Mouse (Mus musculus) layer of hippocampus, postnatal 14 days (tissue): Measurements from ENCODE around the gene Sik2. TPM values are rescaled to one million over a fixed set of nuclear protein-coding genes. Genes with fewer than 3 reads are reported as not detected.
A peak's percentile ranks its signal among the peaks of the same experiment; 100 is the strongest.

Experiments used
- DNase-seq, 2 experiments: peaks; one replicate each; pipeline ENCODE4 v3.0.0; 2021 to 2022; ENCODE audit warnings: low spot score in 2 of 2, mixed read lengths in 1 of 2
- long read RNA-seq, 2 experiments: library from polyadenylated mRNA; stranded (forward); transcript quantifications; one replicate each; pipeline ENCODE4 v2.0.0; 2021
- total RNA-seq, 2 experiments: library from RNA; stranded (reverse); gene quantifications; 2 replicates each; pipeline ENCODE4 v1.2.3; 2021

Sik2 gene
- 10 to 100 TPM; 34.6 to 42.5 TPM for total RNA-seq
- long read RNA-seq, experiment 1, partial matches to known transcripts = 1 of 2 reads
- long read RNA-seq, experiment 1, other reads (novel, unspliced or antisense) = 1 of 2 reads
- long read RNA-seq, experiment 2, partial matches to known transcripts = 2 of 3 reads
- long read RNA-seq, experiment 2, other reads (novel, unspliced or antisense) = 1 of 3 reads

DNA sequence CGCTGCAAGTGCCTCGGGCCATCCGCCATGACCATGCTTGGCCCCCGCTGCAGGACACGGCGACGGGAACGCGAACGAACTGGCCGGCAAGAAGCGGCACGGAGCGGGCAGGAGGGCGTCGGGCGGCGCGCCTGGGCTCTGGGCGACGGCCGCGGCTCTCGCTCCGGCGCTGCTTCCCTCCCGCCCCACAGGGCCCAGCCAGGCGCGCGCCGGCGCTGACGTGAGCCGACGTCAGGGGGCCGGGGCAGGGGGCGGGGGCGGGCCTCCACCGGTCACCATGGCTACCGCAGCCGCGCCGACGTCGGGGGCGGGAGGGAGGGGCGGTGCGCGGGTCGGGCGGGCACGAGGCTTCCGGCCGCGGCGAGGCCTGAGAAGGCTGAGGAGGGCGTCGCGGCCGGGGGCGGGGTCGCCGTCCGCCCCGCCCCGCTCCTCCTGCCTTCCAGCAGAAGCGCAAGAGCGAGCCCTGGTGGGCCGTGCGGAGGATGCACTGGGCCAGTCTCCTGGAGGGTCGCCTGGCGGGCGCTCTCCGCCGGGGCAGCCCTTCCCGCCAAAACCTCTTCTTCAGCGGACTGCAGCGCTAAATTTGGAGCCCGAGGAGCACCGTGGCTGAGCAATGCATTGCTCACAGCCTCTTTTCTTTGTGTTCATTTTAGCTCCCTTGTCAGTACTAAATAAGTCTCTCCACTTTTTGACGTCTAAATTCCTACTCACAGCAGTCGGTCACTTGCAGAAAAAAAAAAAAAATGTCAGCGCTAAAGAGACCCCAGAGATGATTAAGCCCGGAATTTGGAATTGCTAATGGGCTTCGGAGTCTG is at the start of gene Sik2:
Sik2 (minus strand) TSS at position 233 of the 815 bp plus-strand sequence.
- peak; percentile 82 to 85 for DNase-seq

DNA sequence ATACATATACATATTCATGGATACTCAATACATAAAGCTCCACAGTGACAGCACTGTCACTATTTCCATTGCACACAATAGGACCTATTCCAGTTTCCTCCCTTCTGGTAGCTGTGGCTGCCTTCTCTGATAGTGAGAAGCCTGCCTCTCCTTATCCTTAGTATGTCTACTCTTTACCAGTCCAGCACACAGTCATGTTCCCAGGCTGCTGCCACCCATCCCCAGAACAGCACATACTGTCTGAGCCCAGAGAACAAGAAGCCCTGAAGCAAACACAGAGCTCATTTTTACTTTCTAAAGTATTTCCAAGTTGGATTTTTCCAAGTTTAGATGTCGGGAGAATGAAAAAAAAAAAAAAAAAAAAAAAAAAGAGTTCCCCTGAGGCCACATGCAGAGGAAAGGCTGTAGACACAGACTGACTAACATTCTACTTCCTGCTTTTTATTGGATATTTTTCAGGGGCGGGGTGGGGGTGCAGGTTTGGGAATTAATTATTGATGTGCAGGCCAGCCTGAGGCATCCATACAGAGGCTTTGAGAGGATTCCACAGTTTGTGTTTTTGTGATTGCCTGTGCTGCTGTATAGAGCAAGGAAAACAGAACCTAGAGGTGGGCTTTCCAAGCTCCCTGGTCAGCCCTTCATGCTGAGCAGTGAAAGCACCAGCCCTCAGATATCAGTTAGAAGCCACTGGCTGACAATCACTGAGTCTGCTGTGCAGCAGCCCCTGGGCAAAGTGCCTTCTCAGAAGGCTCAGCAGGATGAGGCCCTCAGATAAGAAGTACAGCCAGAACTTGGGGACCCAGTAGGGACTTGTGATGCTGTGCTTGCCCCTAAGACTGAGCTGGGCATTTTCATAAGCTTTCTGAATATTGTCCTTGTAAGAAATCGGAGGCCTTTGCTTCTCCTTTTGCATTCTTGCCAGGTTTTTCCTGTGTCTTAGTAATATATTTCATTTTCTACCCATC is 47.8 kb upstream of the Sik2 start:
- no peak for DNase-seq

DNA sequence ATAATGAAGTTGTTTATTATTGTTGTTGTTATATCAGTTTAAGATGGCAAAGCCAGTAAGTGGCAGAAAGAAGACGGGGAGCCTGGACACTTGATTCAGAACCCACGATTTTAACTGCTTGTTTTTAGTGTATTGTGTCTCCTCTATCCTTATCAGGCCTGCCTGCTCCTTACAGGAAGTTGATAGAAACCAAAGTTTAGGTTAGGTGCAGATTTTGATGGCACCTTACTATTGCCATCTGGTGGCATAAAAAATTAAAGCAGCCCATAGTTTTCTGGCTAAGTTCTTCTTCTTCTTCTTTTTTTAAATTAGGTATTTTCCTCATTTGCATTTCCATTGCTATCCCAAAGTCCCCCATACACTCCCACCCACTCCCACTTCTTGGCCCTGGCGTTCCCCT is 43.3 kb upstream of the Sik2 start:
- peak in 1 of 2 experiments; percentile 20 for DNase-seq

DNA sequence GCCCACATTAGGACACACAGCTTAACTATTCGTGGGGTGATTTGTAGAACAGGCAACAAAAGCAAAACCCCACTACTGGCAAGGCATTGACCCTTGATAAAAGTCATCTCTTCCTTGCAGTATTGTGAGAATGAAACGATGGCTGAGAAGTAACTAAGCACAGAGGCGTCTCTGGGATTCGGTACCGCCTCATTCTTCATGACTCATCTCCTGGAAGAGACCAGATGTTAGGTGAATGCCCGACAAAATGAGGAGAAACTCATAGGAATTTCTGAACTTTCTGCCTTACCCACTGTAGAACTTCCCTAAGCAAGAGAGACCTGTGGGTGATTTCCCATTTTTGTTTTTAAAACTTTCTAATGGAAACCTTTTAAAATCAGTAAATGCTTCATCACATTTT is 33.3 kb upstream of the Sik2 start:
- DNase-seq = no peak

DNA sequence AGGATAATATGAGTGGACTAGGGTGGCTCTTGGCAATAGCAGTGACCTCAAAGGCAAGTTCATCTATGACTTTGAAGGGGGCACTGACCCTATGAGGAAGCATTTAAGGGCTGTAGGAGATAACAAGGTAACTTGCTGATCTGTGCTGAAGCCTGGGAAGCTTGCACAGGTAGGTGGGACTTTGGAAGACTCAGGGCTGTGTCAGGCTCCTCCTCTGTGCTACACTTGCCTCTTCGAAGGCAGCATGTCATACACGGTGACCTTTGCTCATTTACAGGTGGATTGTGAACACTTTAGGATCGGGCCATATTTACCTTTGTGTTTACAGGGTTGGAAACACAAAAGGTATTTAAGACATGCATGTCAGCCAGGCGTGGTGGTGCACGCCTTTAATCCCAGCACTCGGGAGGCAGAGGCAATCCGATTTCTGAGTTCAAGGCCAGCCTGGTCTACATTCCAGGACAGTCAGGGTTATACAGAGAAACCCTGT is 32.7 kb upstream of the Sik2 start:
- DNase-seq = no peak

DNA sequence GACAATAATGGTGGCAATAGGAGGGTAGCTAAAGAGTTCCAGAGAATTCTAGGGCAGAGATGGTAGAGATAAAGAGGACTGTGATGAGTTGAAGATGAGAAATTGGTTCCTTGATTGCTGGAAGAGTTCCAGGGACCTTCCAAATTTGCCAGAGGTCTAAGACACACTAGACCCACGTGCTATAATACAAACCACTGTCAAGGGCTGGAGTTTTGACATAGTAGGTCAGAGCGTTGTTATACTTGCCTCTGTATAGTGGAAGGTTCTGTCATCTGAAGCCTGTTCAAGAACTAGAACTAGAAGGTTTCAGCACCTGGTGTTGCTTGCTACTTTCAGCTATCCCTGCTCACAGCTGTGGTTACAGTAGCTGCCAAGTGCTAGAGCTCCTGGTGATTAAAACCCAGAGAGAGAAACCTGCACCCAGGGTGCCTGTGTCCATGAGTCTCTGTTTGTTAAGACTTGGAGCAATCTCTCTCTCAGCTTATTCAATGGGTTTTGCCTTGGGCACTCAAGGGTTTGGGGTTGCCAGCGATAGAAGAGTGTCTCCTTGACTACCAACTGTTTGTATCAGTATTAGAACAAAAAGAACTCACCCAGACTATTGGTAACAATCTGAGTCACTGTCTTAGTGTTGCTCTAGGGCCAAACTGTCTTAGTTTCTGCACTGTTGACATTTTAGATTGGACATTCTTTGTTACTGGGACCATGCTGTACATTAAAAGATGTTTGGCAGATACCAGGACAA is 24.1 kb upstream of the Sik2 start:
- DNase-seq = no peak

DNA sequence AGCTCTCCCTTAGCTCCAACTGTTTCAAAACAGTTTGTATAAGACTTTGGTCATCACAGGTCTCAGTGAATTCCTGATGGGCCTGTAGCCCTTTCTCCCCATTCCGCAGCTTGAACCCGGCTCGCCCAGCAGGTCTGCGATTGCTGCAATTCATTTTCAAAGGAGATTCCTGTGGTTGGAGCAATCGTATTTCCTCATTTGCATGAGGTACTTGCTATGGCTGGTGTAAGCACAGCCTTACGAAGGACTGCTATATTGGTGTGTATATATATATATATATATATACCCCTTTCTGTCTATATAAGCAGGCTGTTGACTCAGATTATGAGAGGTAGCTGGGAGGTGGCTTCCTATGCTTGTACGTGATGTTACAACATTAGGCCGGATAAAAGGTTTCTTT is 23.4 kb upstream of the Sik2 start:
- DNase-seq = no peak

DNA sequence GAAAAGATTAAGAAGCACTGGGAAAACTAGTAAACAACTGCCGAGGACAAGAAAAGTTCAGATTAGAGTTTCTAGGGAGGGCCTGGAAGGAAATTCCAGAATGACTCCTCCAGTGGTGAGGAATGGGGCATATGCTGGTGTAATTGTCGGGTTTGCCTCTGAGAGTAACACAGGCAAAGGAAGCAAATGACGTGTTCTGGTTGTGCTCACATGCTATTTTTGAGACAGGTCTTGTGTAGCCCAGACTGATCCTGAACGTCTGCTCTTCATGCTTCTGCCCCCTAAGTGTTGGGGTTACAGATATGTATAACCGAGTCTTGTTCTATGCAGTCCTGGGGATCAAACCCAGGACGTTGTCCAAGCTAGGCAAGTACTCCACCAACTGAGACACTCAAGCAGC is 22.7 kb upstream of the Sik2 start:
- DNase-seq = no peak

DNA sequence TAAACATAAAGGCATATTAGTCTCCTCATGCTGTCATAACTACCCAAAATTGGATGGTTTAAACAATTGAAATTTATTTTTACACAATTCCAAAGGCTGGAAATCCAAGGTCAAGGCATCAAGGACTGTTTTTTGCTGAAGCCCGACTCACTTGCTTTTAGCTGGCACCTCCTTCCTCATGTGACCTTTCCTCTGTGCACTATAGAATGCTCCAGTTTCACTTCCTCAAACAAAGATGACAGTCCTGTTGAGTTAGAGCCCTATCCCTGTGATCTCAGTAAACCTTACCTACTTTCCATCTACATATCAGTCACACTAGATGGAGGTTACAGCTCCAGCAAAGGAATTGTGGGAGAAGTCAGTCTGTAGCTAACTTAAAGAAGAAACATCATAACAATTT is 21.3 kb upstream of the Sik2 start:
- no peak for DNase-seq

DNA sequence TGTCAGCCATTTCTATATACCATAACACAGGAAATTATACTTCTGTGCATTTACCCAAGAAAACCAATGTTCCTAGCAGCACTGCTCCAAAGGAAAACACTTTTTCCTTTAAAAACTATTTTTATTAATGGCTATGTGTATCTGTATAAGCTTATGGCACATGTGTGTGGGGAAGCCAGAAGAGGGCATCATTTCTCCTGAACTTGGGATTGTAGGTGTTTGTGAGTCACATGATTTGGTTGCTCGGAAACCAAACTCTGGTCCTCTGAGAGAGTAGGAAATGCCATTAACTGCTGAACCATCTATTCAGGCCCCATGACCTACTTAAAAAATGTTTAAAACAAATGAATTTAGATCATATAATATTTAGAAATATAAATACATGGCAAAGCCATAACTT is 18.1 kb upstream of the Sik2 start:
- DNase-seq = no peak

DNA sequence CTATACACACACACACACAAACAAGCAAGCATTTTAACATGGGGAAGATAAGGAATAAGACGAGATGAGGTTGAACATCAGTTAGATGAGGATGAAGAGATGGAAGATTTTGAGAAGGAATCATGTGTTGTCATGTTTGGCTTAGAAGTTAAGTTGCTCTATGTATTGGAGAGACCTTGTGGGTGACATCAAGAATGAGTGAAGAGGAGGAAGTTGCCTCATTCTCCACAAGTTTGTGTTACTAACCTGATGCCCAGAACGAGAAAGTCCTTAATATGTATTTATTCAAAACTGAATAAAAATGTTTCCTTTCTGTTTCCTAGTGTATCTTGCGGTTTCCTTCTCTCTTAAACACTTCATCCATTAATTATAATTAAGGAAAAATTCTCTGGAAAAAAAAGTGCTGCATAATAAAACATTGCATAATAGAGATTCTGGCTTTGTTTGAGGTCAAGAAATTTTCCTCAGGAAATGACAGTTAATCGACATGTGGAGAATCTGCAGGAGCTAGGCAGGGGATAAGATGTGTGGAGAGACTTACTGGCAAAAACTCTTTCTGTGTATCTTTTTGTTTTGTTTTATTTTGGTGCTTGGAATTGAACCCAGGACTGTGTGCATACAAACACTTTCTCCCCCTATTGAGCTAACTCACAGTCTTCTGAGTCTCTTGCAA is 12.4 kb upstream of the Sik2 start:
- no peak for DNase-seq

DNA sequence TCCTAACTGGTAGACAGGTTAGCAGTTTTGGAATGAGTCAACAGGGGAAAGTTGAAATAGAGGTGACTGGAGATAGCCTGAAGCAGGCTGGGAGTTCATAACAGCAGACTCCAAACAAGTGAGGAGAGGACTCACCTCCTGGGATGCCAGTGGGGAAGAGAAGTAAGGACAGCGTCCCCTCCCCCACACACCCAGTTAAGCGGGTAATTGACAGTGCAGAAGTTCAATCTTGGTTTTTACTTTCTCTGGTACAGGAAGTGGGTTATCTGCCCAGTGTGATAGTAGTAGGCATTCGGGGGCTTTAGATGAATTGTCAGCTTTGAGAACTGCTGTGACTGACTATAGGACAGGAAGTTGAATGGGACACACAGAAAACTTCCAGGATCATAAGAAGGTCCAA is 11.5 kb upstream of the Sik2 start:
- no peak for DNase-seq

DNA sequence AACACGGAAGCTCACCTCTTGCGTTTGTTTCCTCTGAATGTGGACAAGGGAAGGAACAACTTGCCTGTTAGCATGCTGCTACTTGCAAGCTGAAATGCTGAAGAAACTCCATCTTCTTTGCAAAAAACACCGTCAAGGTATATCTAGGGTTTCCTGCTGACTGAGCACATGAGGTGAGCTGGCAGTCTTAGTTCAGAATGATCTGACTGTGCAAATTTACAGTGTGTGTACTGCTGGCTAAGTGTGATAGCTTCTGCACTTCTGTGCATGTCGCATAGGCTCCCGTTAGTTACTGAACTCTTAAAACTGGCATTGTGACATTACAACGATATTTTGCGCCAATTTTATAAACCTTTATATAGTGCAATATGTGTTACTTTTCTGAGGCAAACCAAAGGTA is 10.8 kb upstream of the Sik2 start:
- no peak for DNase-seq

DNA sequence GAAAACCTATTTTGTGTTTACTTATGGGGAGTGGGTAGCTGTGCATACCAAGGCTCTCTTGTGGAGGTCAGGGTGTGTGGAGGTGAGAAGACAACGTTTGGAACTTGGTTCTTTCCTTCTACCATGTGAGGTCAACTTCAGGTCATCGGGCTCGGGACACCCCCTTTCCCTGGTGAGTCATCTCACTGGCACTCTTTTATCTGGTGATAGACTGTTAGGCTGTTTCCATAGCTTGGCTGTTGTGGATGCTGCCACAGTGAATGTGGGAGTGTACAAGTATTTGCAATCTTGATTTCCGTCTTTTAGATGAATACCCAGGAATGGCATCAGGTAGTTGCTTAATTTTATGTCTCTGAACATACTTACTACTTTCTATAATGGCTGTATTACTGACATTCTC is 6.9 kb upstream of the Sik2 start:
- no peak for DNase-seq

DNA sequence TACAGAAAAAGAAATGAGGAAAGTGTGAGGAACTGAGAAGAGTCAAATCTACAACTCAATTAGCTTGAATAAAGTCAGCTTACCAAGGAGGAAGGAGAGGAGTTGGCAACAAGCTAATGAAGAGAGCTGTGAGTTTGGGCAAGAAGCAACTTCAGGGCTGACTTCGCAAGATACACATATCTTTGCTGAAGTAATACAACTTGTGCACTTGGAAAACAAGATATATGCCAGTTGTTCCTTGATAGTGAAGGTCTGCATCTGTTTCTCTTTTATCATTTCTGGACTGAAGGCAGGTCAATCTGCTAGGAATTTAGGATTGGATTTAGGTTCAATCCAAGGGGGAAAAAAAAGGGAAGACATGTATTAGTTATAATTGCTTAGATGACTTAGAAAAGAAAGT is 4.8 kb upstream of the Sik2 start:
- no peak for DNase-seq

DNA sequence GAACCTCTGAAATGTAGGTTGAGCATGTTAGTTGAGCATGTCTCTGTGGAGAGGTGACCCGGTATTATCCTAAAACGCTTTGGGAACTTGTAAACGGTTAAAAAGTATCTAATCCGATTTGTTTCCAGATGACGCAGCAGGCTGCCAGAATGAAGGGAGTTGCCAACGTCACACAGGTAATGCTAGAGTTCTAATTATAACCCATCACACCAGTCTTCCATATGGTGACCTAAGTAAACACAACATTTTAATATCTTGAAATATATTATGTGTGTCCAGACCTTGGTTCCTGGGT is 730 bp upstream of the Sik2 start:
- no peak for DNase-seq

DNA sequence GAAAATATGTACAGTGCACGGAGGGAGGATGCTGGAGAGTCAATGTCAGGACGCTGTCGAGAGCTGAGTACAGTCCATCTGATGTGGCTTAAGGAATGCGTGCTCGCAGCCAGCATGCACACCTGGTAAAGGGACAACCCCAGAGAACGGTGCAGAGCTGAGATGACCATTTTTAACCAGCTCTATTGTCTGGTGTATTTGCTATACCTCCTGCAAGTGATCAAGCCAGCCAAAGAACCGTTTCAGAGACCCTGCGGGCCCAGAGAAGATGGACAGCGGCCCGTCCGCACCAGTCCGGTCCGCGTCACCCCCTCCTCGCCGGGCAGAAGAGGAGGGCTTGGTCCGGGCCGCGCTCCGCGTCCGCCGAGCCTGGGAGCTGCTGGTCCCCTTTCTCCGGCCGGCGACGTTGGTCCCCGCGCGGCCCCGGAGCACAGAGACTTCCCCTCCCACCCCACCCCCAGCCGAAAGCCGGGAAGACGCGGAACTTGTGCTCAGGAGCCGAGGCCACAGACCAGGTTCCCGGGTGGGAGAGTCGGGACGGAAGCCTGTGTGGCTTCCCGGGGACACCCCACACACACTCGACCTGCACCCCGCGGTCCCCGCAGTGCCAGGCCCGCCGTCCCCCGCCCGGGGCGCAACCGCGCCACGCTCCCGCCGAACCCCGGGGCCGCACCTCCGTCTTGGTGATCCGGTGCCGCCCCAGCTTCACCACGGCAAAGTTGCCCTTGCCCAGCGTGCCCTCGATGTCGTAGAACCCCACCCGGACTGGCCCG is 619 bp downstream of the Sik2 start:
- peak in 1 of 2 experiments; percentile 23 for DNase-seq

DNA sequence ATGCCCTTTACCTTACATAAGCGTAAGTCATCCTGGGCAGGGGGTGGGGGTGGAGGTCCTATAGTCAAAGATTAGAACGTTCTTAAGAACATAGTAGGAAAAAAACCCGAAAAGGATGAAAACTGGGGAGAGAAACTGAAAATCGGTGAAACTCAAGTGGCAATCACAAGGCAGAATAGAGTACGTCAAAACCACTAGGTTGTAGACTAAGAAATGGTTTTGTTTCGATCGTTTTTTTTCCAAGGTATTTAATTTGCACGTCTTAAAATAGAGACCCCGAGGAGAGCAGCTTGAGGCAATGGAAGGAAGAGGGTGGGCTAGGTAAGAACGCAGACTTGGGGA is 1.2 kb downstream of the Sik2 start:
- DNase-seq = no peak

DNA sequence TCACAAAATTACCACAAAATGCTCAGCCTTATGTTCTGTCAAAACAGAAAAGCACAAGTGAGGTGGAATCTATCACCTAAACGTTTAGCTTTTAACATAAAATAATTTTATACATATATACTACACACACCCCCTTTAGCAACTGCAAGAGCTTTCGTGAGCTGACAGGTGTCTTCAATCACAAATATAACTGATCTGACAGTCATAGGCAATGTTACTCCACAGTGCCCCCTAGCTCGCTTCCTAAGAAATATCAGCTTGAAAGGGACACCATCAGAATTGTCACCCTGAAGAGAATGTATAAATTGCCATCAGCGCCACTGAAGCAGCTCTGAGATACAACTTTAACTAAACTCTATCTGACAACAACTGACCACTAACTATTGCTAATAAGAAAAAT is 2.0 kb downstream of the Sik2 start:
- peak; percentile 55 to 81 for DNase-seq

DNA sequence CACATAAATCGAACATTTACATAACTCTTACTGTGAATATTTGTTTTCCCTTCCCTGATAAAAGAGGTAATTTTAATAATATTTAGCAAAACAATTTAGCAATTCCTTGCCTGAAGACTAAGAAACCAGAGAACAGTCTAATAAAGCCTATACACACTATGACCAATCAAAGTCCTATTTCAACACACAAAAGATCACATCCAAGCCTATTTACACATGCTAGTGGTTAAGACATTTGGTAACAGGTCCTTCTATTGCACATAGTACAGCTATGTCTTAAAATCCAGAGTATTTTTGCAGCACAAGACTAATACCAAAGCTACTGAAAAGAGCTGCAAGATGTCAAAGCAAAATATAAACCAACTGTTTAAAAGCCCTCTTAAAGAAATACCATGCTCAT is 4.8 kb downstream of the Sik2 start:
- DNase-seq = no peak
